7 mouse cellular contexts compared by ENCODE assay signal in the genomic region with DNA sequence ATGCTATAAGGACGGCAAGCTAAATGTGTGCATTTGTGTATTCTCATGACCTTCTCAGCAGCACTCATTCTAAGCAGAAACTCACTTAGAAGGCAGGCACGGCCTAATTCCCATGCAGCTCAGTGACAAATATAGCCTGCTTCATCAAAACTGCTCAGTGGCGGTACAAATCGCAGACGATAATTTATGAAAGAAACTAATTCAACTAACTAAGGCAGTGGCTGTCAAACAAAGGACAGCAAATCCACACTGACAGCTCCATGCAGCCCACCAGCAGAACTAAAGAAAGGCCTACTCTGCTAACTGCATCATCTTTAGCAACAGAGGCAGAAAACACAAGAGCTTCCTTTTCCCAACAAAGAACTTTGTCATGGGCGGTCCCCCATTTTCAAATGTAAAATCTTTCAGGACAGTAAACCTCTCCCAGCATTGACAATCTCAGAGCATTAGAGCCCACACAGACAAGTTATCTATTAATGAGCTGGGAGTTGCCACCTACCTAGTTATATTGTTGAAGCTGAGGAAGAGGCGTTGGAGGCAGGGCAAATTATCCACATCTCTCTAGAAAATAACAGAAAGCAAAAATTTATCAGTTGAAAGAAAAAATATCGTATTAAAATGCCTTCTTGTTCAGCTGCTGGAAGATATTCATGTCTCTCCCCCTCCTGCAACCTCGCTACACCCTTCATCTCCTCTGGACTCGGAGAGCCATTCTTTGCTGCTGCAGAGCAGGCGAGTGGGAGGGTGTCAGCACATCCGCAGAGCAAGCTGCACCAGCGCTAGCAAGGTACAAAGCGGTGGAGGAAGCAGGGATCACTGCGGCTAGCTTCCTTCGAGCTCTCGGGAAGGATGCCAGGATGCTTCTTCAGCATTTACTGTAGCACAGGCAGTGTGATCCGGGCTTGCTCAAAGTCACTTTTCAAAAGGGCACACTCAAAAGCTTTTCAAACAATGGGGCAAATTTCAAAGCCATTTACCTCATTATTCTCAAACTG. TPM values are rescaled to one million over a fixed set of nuclear protein-coding genes. Genes with fewer than 3 reads are reported as not detected.
A peak's percentile ranks its signal among the peaks of the same experiment; 100 is the strongest.
DNase-seq lines count a peak whose midpoint lies in the region; ATAC-seq lines count a peak whose summit lies in the region.

No protein-coding gene starts in this region.

- no peak for ATAC-seq in activated CD4-positive, CD25-positive, alpha-beta regulatory T cell, adult 4 months

- DNase-seq in adrenal gland, adult 8-10 months, result peak; percentile 68
- peak; percentile 85 to 89 for DNase-seq in cerebellum, adult 18-20 months
- DNase-seq in frontal cortex, postnatal 14 days (ENCODE audit: low spot score in 2 of 2), result peak; percentile 53 to 55
- DNase-seq in kidney, postnatal 14 days, result peak; percentile 83
- peak; percentile 58 for DNase-seq in lung, postnatal 36 days
- DNase-seq in right cerebral cortex, postnatal 10 days (ENCODE audit: low spot score in 2 of 2), result peak; percentile 76 to 77

RNA-seq across cellular contexts. Expression of a gene that starts 38.7 kb away (rescaled TPM):
- 10 to 100 TPM; 16.1 to 24.9 (median 22.2) TPM for total RNA-seq in adrenal gland, adult 8-10 months (2022)
- 1 to 10 TPM in 1 of 2 experiments, under 1 TPM in 1; 0.96 to 1.6 TPM for polyA plus RNA-seq in activated CD4-positive, CD25-positive, alpha-beta regulatory T cell, adult 4 months (2017; shearing (Covaris generic))
